Mouse (Mus musculus) thymus, adult 2 months (tissue): ENCODE measurements around the gene Fam90a1b.

Experiments used
- CTCF ChIP-seq: fragments of 200-500 bp; IDR thresholded peaks from 2 replicates; pipeline ENCODE4 v1.5.1; 2012; ENCODE audit warnings: mild to moderate bottlenecking, control low read depth, low read length, moderate library complexity, borderline replicate concordance; ENCODE audit not compliant: control insufficient read depth, poor library complexity, insufficient read depth; ENCODE audit errors: extremely low read depth
- POLR2A ChIP-seq: fragments of 200-500 bp; IDR thresholded peaks from 2 replicates; pipeline ENCODE4 v1.6.1; 2012; ENCODE audit warnings: mild to moderate bottlenecking, low read length, control low read depth, moderate library complexity; ENCODE audit not compliant: control insufficient read depth, poor library complexity, insufficient read depth; ENCODE audit errors: extremely low read depth

- TF ChIP-seq CTCF (peak; percentile 75), POLR2A (no peak)
Measured at GRCm38 (mm10) chrX:94366670-94367241, at the start of gene Fam90a1b, which contains the start of gene Apoo.
